Mouse (Mus musculus): ENCODE measurements around the gene Lat. TPM values are rescaled to one million over a fixed set of nuclear protein-coding genes. Genes with fewer than 3 reads are reported as not detected.

Lat gene
- polyA plus RNA-seq, 1 experiment from 2014 or later = 1.0 TPM

- no peak overlapping the region for H3K27ac ChIP-seq
- H3K4me3 ChIP-seq (ENCODE audit: inconsistent target) = no peak overlapping the region
- WGBS (ENCODE audit: missing documents) = 89% methylated on average over 5 of the region's 5 CpGs
- H3K79me2 ChIP-seq (ENCODE audit: inconsistent target) = no peaks in the 10 kb centered on the region
- H3K36me3 ChIP-seq (ENCODE audit: inconsistent target) = no peaks in the 10 kb centered on the region
Measured at GRCm38 (mm10) chr7:126355847-126356597, 13.3 kb downstream of the Lat start.

GRCm38 (mm10) chr7:126354738-126355614, 14.4 kb downstream of the Lat start:
- H3K79me2 ChIP-seq (ENCODE audit: inconsistent target) = no peaks in the 10 kb centered on the region
- 89% methylated on average over 14 of the region's 14 CpGs for WGBS (ENCODE audit: missing documents)
- H3K36me3 ChIP-seq (ENCODE audit: inconsistent target) = no peaks in the 10 kb centered on the region
- H3K27ac ChIP-seq = no peak overlapping the region
- no peak overlapping the region for H3K4me3 ChIP-seq (ENCODE audit: inconsistent target)

DNA sequence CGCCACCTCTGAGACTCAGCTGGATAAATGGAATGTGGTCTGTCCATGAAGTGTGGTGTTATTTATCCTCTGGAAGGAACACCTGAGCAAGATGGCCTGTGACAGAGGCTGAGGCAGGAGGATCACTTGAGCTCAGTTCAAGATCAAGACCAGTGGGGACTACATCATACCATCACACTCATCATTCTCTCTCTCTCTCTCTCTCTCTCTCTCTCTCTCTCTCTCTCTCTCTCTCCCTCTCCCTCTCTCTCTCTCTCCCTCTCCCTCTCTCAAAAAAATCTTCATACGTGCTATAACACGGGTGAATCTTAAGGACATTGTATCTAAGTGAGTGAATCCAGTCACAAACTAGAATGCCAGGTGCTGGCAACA, 15.4 kb downstream of the Lat start:
- H3K4me3 ChIP-seq (ENCODE audit: inconsistent target) = no peak overlapping the region
- no peaks in the 10 kb centered on the region for H3K36me3 ChIP-seq (ENCODE audit: inconsistent target)
- H3K79me2 ChIP-seq (ENCODE audit: inconsistent target) = no peaks in the 10 kb centered on the region
- H3K27ac ChIP-seq = no peak overlapping the region
- 88% methylated on average over 3 of the region's 3 CpGs for WGBS (ENCODE audit: missing documents)

DNA sequence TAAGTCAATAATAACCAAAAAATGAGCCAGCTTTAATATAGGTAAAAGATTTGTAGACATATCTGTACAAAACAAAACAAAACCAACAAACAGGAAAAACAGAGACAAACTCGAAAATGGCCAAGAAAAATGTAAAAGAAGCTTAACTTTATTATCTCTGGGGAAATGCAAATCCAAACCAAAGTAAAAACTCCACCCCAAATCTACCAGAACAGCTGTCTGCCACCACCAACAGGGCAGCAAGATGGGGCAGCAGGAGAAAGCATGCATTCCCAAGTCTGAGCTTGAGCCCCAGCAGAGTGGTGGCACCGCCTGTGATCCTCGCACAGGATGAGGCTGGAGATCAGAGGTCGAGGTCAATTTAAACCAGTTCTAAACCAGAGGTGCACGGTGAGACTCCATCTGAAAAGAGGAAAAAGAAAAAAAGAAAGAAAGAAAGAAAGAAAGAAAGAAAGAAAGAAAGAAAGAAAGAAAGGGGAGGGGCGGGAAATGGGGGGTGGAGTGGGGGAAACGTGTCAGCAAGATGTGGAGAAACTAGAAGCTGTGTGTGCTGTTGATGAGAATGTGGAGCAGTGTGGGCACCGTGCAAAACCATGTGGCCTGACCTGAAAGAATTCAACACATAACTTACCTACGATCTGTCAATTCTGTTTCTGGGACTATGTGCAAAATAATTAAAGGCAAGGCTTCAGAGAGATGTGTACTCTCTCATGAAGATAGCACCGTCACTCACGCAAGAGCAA, 15.9 kb downstream of the Lat start:
- 57% methylated on average over 11 of the region's 11 CpGs for WGBS (ENCODE audit: missing documents)
- H3K4me3 ChIP-seq (ENCODE audit: inconsistent target) = no peak overlapping the region

DNA sequence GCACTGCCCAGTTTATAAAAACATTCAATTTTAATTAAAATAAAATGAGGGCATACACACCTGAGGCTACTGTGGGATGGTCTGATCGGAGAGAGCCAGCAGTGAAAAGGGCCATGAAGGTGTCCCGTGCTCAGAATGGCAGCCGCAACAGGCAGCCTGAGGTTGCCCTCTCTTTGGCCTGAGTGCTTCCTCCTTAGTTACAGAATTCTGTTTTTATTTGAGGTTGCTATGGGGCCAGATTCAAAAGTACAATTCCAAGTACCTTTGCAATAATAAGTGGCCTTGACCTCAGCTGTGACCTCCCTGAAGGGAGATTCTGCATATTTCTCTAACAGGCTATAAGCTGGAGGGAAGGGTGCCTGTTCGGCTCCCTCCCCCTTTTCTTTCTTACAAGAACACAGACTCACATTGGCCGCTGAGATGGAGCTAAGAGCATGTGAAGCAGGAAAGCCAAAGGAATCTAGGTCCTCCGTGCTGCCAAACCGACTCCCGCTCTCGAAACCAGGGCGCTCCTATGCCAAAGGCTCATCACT, 17.9 kb downstream of the Lat start:
- no peaks in the 10 kb centered on the region for H3K79me2 ChIP-seq (ENCODE audit: inconsistent target)
- 80% methylated on average over 10 of the region's 10 CpGs for WGBS (ENCODE audit: missing documents)
- H3K27ac ChIP-seq = no peak overlapping the region
- no peaks in the 10 kb centered on the region for H3K36me3 ChIP-seq (ENCODE audit: inconsistent target)
- no peak overlapping the region for H3K4me3 ChIP-seq (ENCODE audit: inconsistent target)

More for the DNA sequence above, 15.9 kb downstream of the Lat start:
- H3K36me3 ChIP-seq (ENCODE audit: inconsistent target) = no peaks in the 10 kb centered on the region
- no peaks in the 10 kb centered on the region for H3K79me2 ChIP-seq (ENCODE audit: inconsistent target)
- no peak overlapping the region for H3K27ac ChIP-seq

GRCm38 (mm10) chr7:126350748-126351418, 18.5 kb downstream of the Lat start:
- Histone ChIP-seq H3K79me2 (ENCODE audit: inconsistent target) (no peaks in the 10 kb centered on the region), H3K27ac (no peak overlapping the region), H3K36me3 (ENCODE audit: inconsistent target) (no peaks in the 10 kb centered on the region), H3K4me3 (ENCODE audit: inconsistent target) (no peak overlapping the region)
- WGBS (ENCODE audit: missing documents) = 80% methylated on average over 19 of the region's 20 CpGs

DNA sequence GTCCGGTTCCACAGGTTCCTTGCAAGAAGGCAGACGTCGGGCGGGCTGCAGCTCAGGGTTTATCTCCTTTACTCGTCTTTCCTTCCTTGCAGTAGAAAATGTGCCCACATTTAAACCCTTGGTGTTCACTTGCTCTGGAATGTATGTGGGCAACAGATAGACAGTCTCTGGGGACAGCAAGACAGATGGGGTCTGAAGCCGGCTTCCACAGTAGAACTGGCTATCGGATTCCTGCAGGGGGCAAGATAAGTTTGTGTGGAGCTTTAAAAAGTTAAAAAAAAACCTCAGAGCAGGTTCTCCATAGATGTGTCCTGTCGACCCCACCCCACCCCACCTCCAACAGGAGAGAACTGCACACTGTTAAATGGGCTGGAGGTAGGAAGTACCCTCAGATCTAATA, 21.1 kb downstream of the Lat start:
- Histone ChIP-seq H3K36me3 (ENCODE audit: inconsistent target) (no peaks in the 10 kb centered on the region), H3K27ac (no peak overlapping the region), H3K79me2 (ENCODE audit: inconsistent target) (no peaks in the 10 kb centered on the region), H3K4me3 (ENCODE audit: inconsistent target) (no peak overlapping the region)
- WGBS (ENCODE audit: missing documents) = 80% methylated on average over 8 of the region's 8 CpGs

DNA sequence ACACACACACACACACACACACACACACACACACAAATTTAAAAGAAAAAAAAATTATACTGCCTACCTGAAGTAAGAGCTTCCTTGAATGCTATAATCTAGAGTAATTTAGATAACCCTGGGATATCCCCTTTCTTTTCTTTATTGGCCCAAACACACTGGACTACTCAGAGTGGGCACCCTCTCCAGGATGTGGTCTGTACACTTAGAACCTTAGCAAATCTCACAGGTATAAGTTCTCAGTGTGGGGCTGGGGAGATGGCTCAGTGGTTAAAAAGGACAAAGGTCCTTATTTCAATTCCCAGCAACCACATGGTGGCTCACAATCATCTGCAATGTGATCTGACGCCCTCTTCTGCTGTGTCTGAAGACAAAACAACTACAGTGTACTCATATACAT, 22.3 kb downstream of the Lat start:
- H3K4me3 ChIP-seq (ENCODE audit: inconsistent target) = no peak overlapping the region
- H3K36me3 ChIP-seq (ENCODE audit: inconsistent target) = no peaks in the 10 kb centered on the region
- 60% methylated on average over 1 of the region's 1 CpGs for WGBS (ENCODE audit: missing documents)
- H3K27ac ChIP-seq = no peak overlapping the region
- no peaks in the 10 kb centered on the region for H3K79me2 ChIP-seq (ENCODE audit: inconsistent target)

GRCm38 (mm10) chr7:126345969-126346368, 23.4 kb downstream of the Lat start:
- Histone ChIP-seq H3K4me3 (ENCODE audit: inconsistent target) (no peak overlapping the region), H3K79me2 (ENCODE audit: inconsistent target) (no peaks in the 10 kb centered on the region), H3K27ac (no peak overlapping the region), H3K36me3 (ENCODE audit: inconsistent target) (no peaks in the 10 kb centered on the region)
- no CpG with 5 or more reads among the region's 3 CpGs for WGBS (ENCODE audit: missing documents)

DNA sequence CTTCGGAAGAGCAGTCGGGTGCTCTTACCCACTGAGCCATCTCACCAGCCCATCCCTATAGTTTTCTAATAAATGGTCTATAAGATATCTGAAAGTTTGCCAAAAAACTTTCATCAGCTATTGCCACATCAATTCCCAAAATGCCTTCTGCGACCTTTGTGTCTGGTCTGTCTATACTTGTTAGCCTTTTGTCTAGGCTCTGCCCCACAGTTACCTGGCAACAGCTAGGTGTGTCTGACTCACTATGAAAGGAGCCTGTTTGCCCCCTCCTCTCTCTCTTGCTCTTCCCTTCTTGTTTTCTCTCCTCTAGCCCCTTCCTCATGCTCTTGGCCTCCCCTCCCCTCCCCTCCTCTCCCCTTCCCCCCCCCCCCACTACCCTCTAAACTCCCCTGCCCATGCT, 23.8 kb downstream of the Lat start:
- Histone ChIP-seq H3K27ac (no peak overlapping the region), H3K4me3 (ENCODE audit: inconsistent target) (no peak overlapping the region), H3K36me3 (ENCODE audit: inconsistent target) (no peaks in the 10 kb centered on the region), H3K79me2 (ENCODE audit: inconsistent target) (no peaks in the 10 kb centered on the region)
- WGBS (ENCODE audit: missing documents) = 70% methylated on average over 1 of the region's 3 CpGs

DNA sequence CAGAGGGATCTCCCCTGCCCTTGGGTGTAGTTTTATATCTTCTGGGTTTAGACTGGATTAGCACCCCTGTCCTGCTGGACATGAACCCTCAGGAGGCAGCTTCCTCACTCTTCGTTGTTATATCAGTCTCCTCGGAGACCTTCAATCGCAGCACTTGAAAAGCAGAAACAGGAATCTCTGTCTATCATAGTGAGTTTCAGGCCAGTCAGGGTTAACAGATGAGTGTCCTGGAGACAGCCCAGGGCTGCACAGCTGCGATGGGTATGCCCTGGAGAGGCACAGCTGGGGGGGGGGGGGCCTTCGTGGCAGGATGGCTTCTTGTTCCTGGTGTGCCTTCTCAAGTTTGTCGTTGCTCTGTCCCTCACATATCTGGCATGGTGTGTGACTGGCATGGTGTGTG, 28.5 kb downstream of the Lat start:
- Histone ChIP-seq H3K4me3 (ENCODE audit: inconsistent target) (no peak overlapping the region), H3K36me3 (ENCODE audit: inconsistent target) (no peaks in the 10 kb centered on the region), H3K79me2 (ENCODE audit: inconsistent target) (no peaks in the 10 kb centered on the region), H3K27ac (no peak overlapping the region)
- 33% methylated on average over 6 of the region's 6 CpGs for WGBS (ENCODE audit: missing documents)

DNA sequence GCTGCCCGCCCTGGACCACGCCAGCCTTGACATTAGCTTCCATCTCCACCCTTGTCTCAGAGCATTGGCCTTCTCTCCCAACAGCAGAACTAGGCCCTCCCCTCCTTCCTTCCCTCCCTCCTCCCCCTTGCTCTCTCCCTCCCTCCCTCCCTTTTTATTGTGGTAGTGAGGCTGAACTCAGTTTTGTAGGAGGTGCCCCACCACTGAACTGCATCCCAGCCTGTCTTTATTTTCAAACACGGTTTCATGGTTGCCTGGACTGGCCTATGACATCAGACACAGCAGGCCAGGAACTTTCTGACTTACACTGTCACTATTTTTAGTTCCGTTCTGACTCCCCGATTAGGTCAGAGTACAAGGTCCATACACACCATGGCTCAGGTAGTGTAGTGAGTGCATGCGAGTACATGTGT, 29.2 kb downstream of the Lat start:
- Histone ChIP-seq H3K27ac (no peak overlapping the region), H3K4me3 (ENCODE audit: inconsistent target) (no peak overlapping the region), H3K79me2 (ENCODE audit: inconsistent target) (no peaks in the 10 kb centered on the region), H3K36me3 (ENCODE audit: inconsistent target) (no peaks in the 10 kb centered on the region)
- 33% methylated on average over 6 of the region's 6 CpGs for whole genome bisulfite sequencing (ENCODE audit: missing documents)

GRCm38 (mm10) chr7:126339521-126339971, 29.8 kb downstream of the Lat start:
- H3K4me3 ChIP-seq (ENCODE audit: inconsistent target) = no peak overlapping the region
- H3K36me3 ChIP-seq (ENCODE audit: inconsistent target) = no peaks in the 10 kb centered on the region
- no peaks in the 10 kb centered on the region for H3K79me2 ChIP-seq (ENCODE audit: inconsistent target)
- WGBS (ENCODE audit: missing documents) = 77% methylated on average over 8 of the region's 8 CpGs
- no peak overlapping the region for H3K27ac ChIP-seq

DNA sequence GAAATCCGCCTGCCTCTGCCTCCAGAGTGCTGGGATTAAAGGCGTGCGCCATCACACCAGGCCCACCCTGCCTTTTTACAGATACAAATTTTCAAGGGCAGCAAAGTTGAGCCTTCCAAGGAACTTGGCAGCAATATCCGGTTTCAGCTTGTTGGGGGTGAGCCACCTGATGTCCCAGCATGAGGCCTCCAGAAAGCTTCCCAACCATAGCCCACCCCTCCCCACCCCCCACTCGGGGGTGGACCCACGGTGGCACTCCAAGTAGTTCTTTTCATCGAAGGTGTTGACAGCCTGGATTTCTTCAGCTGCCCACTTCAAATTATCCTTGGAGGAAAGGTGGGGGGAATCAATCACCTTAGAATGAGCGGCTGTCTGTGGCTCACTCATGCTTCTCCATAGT, 30.5 kb downstream of the Lat start:
- Histone ChIP-seq H3K36me3 (ENCODE audit: inconsistent target) (no peaks in the 10 kb centered on the region), H3K27ac (no peak overlapping the region), H3K4me3 (ENCODE audit: inconsistent target) (no peak overlapping the region), H3K79me2 (ENCODE audit: inconsistent target) (no peaks in the 10 kb centered on the region)
- 84% methylated on average over 8 of the region's 8 CpGs for WGBS (ENCODE audit: missing documents)
